Mouse (Mus musculus) left cerebral cortex, postnatal 14 days (tissue): ENCODE results near the gene Ncoa3. TPM values are rescaled to one million over a fixed set of nuclear protein-coding genes. Genes with fewer than 3 reads are reported as not detected.

Experiments
- DNase-seq, 2 experiments: peaks; one replicate each; pipeline ENCODE4 v3.0.0; 2021 to 2022; ENCODE audit warnings: low spot score in 2 of 2, mixed read lengths in 1 of 2
- intact Hi-C: fragments of 180-260 bp; cut with DNase I; formaldehyde crosslinking; loops from one replicate; pipeline ENCODE4 v1.15.1; 2025
- total RNA-seq, 2 experiments: library from RNA; stranded (reverse); gene quantifications; 2 replicates each; pipeline ENCODE4 v1.2.3; 2021

Gene Ncoa3
- total RNA-seq, 2 experiments from 2014 or later, result 32.0 to 34.7 TPM

DNA sequence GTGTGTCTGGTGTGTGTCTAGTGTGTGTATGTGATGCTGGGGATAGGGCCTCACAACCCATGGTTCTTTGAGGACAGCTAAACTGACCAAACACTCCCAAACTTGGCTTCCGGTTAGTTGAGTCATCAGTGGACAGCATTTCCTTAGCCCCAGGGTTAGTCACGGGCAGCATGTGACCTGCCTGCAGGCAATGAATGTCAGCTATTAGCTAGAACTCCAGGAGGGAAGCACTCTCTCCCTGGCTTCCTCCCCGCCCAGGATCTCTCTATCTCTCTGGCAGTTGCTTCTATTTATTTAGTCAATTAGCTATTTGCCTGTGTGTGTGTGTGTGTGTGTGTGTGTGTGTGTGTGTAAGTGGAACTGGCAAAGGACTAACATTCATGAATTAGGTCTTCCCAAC lies 23.6 kb upstream of the Ncoa3 start:
- no peak for DNase-seq
- intact Hi-C loops, result no loop called here

- intact Hi-C loops, result no loop called here
- DNase-seq, result no peak
Observed at GRCm38 (mm10) chr2:165969391-165969790, 23.0 kb upstream of the Ncoa3 start.

DNA sequence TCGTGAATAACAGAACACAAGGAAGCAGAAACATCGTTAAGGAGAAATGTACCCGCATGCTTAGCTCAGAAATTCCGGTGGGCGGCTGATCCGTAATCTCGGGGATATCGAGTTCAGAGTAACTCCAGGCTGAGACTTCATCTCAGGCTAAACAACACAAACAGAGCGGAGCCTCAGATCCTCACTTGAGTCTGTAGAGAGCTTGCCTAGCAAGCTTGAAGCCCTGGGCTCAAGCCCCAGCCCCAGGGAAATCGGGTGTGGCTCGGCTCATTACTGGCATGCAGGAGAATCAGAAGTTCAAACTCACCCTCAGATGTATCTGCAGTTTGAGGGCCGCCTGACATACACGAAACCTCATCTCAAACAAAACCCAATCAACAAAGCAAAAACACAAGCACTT lies 22.5 kb upstream of the Ncoa3 start:
- intact Hi-C loops, result no loop called here
- no peak for DNase-seq

DNA sequence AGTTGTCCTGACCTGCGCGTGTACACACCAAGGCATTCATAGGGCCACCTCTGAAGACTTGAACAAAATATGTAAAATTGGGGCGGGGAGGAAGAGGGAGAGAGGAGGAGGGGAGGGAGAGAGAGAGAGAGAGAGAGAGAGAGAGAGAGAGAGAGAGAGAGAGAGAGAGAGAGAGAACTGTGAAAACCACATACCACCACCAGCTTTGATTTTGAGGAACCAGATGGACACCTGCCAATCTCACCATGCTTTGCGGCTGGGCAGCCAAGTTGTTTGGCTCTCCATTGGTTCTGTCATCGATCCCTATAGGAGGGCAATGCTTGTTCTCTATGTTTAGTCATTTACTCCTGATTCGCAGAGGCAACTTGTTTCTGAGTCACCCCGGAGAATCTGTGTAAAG lies 21.7 kb upstream of the Ncoa3 start:
- intact Hi-C loops, result no loop called here
- DNase-seq, result no peak

GRCm38 (mm10) chr2:165974383-165974782 lies 18.1 kb upstream of the Ncoa3 start:
- intact Hi-C loops, result no loop called here

DNA sequence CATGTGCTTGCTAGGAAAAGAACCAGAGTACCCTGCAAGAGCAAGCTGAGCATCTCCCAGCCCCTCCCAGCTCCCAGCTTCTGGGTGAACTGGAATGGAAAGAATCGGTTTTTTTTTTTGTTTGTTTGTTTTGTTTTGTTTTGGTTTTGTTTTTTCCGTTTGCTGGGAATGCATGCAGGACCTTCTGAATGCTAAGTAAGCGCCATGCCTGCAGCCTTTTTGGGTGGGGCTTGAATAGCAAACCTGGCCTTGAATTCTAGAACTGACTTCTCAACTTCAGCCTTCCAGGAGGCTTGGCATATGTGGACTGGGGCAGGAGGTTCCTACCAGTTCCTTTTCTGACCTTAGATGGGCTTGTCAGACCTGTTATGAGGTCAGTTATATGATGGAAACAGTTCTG lies 16.2 kb upstream of the Ncoa3 start:
- DNase-seq, result no peak
- intact Hi-C loops, result loop anchor here (5.0 kb wide), 1 partner anchor 49 kb away; no protein-coding TSS in a partner anchor

More at GRCm38 (mm10) chr2:165974383-165974782, 18.1 kb upstream of the Ncoa3 start:
- no peak for DNase-seq

GRCm38 (mm10) chr2:165976874-165977273 lies 15.6 kb upstream of the Ncoa3 start:
- intact Hi-C loops, result loop anchor here (5.0 kb wide), 1 partner anchor 50 kb away; no protein-coding TSS in a partner anchor
- no peak for DNase-seq

GRCm38 (mm10) chr2:165978119-165978518 lies 14.3 kb upstream of the Ncoa3 start:
- no peak for DNase-seq
- intact Hi-C loops, result loop anchor here (5.0 kb wide), 1 partner anchor 51 kb away; no protein-coding TSS in a partner anchor

GRCm38 (mm10) chr2:165981248-165981977 lies 11.0 kb upstream of the Ncoa3 start:
- no peak for DNase-seq
- intact Hi-C loops, result no loop called here

GRCm38 (mm10) chr2:165982512-165983389 lies 9.7 kb upstream of the Ncoa3 start:
- DNase-seq, result peak in 1 of 2 experiments; percentile 34
- intact Hi-C loops, result no loop called here

DNA sequence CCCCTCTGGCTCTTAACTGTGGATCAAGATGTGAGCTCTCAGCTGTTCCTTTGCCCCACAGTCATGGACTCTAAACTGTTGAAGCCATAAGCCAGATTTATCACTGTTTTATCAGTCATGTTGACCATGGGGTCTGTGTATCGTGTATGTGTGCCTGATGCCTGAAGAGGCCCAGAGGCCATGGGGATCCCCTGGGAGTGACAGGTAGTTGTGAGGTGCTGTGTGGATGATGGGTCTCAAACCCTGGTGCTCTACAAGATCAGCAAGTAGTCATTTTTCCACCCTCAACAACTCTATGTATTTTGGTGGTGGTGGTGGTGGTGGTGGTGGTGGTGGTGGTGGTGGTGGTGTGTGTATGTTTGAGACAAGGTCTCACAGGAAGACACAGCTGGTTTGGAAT lies 8.1 kb upstream of the Ncoa3 start:
- intact Hi-C loops, result no loop called here
- DNase-seq, result no peak

DNA sequence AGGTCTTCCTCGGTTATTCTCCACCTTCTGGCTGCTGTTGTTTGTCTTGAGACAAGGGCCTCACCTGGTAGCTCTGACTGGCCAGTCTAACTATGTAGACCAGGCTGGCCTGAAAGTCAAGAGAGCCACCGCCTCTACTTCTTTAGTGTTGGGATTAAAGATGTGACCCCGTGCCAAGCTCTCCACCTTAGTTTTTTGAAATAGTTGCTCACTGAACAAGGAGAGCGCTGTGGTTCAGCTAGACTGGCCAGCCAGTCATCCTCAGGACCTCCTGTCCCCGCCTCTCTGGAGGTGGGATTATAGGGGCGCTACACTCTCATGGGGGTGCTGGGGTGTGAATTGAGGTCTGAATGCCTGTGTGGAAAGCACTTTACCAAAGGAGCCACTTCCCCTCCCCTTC lies 7.5 kb upstream of the Ncoa3 start:
- intact Hi-C loops, result no loop called here
- DNase-seq, result no peak

DNA sequence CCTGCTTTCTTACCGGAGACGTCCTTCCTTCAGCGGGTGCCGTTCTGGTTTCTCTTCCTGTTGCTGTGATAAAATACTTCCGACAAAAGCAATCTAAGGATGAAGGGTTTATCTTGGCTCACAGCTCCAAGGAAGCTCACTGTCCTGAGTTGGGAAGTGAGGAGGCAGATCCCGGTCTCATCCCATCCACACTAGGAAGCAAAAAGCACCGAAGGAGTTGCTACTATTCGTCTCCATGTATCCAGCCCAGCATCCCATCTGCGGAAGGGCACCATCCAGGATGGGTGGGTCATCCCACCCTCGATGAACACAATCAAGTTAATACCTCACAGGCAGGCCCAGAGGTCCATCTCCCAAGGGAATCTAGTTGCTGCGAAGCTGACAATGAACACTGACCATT lies 6.9 kb upstream of the Ncoa3 start:
- intact Hi-C loops, result no loop called here

GRCm38 (mm10) chr2:165986921-165987453 lies 5.4 kb upstream of the Ncoa3 start:
- intact Hi-C loops, result no loop called here
- DNase-seq, result peak; percentile 80 to 83

More for the DNA sequence above, 6.9 kb upstream of the Ncoa3 start:
- DNase-seq, result no peak

DNA sequence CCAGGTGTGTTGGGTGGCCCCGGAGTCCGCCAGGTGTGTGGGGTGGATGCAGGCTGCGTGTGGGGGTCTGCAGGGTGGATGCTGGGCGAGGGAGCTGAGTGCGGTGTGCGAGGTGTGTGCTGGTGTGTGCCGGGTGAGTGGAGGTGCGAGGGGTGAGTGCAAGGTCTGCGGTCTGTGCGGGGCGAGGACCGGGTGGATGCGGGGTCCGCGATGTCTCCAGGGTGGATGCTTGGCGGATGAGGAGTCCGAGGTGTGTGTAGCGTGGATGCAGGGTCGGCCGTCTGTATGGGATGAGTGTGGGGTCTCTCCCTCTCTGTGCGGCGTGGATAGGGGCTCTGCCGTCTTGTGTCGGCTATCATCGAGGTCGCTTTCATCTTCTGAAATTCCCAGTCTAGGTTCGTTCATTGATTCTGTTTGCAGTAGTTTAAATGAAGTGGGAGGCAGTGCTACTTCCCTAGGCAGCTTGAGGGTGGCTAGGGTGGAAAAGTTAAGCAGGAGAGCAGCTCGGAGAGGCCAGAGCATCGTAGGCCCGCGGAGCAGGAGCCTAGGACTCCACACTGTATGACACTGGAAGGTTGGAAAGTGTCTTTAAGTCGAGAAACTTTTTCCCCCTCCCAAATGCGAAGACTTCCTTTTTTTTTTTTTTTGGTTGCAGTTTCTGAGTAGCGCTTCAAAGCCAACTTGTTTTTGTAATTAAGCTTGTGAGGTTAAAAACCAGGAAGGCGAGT lies 901 bp downstream of the Ncoa3 start:
- no peak for DNase-seq
- intact Hi-C loops, result no loop called here

DNA sequence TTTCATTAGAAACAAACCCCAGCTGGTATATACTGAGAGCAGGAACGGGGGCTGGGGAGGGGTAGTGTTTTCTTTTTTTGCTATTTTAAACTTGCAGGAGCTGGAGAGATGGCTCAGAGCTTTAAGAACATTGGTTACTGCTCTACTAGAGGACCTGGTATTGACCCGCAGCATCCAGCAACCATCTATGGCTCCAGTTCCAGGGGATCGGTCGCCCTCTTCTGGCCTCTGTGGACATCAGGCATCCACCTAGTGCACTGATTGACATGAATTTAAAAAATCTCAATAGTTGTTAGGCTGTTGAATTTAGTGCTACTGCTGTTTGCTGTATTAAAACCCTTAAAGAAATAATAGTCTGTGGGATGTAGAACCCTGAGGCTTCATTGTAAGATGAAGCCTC lies 1.9 kb downstream of the Ncoa3 start:
- no peak for DNase-seq
- intact Hi-C loops, result no loop called here

- no peak for DNase-seq
- intact Hi-C loops, result no loop called here
Observed at GRCm38 (mm10) chr2:165995711-165996110, 3.3 kb downstream of the Ncoa3 start.

DNA sequence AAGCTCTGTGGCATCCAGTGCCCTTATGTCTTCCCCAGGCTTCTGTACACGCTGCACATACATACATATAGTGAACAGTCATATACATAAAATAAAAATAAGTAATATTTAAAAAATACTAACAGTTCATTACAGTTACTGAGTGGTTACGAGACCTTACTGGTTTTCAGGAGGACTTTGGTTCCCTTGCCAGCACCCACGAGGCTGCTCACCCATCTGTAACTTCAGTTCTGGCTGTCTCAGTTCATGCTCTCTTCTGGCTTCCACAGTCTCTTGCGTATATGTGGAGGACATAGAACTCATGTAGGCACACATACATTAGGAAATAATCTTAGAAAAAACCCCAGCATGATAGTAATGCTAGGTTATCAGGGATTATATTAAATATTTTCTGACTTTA lies 3.7 kb downstream of the Ncoa3 start:
- intact Hi-C loops, result no loop called here
- no peak for DNase-seq

DNA sequence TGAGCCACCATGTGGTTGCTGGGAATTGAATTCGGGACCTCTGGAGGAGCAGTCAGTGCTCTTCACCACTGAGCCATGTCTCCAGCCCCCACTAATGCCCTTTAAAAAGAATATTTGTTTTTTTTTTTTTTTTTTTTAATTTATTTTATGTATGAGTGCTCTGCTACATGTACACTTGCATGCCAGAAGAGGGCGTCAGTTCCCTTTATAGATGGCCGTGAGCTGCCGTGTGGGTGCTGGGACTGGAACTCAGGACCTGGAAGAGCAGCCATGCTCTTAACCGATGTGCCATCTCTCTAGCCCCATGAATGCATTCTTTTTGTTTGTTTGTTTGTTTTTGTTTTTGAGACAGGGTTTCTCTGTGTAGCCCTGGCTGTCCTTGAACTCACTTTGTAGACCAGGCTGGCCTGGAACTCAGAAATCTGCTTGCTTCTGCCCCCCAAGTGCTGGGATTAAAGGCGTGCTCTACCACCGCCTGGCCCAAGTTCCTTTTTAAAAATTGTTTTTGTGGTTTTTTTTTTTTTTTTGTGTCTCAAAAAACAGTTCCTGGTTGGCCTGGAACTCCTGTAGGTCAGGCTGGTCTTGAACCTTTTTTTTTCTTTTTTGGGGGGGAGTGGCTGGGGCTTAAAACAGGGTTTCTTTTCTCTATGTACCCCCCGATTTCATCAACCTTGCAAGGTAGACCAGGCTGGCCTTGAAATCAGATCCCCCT lies 5.0 kb downstream of the Ncoa3 start:
- DNase-seq, result no peak
- intact Hi-C loops, result no loop called here
